Mouse (Mus musculus) heart, adult 9 months (tissue): ENCODE results near the gene Fam136a.
"Not testable (repeated sequence)": the region's sequence is repeated elsewhere in the genome, so short reads cannot be mapped to it uniquely, and the experiment has no call there.

Source experiments
- DNase-seq, 2 experiments: peaks; one replicate each; pipeline ENCODE4 v3.0.0; 2022; ENCODE audit warnings: low spot score in 2 of 2

Gene Fam136a

GRCm38 (mm10) chr6:86365371-86366124 lies at the start of gene Fam136a:
Gene Fam136a, plus strand, starts transcription at chr6:86365646.
- DNase-seq: peak; percentile 89 to 92

DNA sequence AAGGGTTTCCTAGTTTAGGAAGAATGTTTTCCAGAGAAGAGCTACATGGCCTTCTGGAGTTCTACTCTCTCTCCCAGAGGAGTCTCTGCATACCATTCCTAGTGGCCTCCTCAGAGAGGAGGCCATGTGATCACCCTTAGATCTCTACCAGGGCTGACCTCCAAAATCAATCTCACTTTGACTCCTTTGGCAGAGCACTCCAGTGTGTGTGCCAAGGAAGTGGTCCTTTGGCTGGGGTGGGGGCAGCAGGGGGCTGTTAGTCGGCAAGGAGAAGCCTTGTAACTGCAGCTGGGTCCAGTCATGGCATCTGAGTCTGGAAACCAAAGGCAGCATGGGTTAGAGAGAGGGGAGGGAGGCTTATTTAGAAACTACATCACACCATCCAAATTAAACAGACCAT lies 48.4 kb upstream of the Fam136a start:
- no peak for DNase-seq

- no peak for DNase-seq
Observed at GRCm38 (mm10) chr6:86318855-86319254, 46.6 kb upstream of the Fam136a start.

DNA sequence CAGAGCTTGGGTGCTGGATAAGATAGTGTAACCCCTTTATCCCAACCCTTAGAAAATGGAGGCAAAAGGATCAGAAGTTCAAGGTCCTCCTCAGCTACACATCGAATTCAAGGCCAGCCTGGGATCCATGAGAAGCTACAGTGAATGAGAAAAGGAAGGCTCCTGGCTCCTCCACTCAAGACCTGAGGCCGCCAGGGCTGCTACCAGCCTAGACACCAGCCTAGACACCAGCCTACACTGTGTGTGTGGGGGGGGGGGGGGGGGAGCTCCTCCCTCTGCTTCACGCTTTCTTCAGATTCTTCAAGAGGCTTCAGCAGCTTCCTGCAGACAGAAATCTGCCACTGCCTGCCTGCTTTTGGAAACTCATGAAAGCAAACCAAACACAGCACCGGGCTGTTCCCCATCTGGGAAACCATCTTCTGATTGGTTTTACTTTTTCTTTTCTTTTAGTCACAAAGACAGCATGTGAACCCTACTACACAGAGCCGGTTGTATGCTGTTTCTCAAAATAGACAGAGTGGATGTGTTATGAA lies 43.3 kb upstream of the Fam136a start:
- no peak for DNase-seq

DNA sequence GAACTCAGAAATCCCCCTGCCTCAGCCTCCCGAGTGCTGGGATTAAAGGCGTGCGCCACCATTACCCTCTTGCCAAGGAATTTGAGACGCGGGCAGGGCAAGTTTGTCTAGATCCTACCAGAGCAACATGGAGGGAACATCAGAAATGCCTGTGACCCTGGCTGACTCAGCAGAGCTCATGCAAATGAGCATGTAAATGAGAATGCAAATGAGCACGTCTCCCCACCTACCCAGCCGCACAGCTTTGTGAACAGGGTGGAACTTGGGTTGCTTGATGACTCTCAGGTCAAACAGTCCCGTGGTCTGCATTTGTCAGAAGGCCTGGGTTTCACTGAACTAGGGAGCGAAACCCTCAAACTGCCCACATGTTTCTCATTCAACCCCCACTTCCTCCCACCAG lies 42.5 kb upstream of the Fam136a start:
- no peak for DNase-seq

GRCm38 (mm10) chr6:86324400-86324799 lies 41.0 kb upstream of the Fam136a start:
- no peak for DNase-seq

DNA sequence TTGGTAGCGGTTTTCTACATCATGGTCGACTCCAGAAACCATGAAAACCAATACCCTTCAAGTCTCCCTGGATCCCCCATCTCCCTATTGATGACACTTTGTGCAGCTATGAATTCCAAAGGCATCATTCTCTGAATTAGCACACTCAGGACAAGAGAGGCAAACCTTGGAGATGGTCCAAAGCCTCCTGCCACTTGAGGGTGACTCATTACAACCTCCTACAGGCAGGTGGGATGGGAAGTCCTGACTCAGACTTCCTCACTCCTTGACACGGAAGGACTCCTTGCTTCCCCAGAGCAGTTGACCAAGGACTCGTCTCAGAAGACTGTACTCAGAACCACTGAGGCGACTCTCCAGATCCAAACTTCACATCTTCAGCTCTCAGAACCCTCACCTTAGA lies 39.8 kb upstream of the Fam136a start:
- no peak for DNase-seq

- no peak for DNase-seq
Observed at GRCm38 (mm10) chr6:86326866-86327265, 38.6 kb upstream of the Fam136a start.

DNA sequence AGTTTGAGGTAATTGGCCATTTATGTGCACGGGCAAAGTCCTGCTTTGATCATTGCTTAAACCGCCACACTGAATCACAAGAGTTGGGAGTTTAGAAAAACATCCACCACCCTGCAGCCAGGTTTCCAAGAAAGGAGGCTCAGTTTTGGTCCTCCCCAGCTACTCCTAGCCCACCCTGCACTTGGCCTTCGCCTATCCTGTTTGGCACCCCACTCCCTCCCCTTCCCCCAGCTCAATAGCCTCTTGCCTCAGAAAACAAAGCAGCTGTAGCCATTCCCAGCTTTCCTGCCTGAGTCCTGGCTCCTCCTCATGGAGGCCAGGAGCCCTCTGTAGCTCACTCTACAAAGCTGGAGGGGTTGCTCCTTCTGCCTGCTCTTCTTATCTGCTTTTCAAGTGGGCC lies 37.1 kb upstream of the Fam136a start:
- DNase-seq: no peak

DNA sequence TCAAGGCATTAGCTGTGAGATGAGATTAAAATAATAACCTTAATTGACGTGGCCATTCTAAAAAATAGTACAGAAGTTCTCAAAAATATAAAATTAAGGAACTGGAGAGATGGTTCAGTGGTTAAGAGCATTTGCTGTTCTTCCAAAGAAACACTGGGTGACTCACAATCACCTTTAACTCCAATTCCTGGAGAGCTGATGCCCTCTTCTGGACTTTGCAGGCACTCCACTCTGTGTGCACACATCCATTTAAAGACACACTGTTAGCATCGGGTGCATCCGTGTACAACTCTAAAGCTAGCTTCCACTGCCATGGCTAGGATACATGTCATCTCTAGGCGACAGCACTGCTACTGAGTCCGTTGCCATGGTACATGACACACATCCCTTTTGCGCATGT lies 35.5 kb upstream of the Fam136a start:
- no peak for DNase-seq

DNA sequence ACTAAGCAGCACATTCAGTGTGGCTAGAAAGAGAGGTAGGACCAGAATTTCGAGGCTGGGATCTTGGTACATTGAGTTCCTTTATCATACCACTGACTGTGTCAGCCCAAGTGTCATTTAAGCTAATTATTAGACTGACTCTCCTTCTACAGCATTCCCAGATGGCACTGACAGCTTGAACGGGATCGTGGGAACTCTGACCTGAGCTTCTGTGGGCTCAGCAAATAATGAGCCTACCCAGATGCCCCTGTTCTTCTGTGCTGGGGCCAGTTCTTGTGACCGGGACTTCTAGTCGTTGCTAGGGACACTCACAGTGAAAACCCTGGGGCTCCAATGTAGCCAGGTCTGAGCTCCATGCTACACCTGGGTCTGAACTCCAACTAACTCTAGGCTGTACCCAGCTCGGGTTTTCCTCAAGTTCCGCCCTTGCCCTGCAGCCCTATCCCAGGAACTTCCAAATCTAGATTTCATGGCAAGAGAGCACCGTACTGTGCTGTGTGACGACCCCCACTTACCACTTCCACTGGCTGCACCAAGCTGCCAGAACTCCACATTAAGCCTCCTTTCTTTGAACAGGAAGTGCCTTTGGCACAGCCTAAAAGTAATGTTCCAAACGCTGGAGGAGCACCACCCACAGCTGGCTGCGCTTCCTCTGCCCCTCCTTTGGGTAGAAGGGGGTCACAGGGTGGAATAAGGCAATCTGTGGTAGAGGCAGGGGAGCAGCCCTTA lies 30.2 kb upstream of the Fam136a start:
- no peak for DNase-seq

DNA sequence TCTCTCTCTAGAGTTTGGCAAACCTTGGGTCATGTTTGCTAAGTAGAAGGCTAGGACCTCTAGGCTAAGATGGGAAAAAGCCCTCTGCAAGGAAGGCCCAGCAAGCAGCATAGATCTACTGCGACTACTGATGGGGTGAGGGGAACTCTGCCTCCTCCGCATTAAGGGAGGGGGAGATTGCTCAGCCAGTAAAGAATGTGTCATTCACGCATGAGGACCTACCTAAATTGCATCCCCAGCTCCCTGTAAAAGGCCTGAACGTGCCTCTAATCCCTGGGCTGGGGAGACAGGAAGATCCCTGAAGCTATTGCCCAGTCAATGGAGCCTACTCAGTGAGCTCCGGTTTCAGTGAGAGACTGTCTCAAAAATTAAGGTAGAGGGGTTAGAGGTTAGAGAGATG lies 29.6 kb upstream of the Fam136a start:
- DNase-seq: no peak

DNA sequence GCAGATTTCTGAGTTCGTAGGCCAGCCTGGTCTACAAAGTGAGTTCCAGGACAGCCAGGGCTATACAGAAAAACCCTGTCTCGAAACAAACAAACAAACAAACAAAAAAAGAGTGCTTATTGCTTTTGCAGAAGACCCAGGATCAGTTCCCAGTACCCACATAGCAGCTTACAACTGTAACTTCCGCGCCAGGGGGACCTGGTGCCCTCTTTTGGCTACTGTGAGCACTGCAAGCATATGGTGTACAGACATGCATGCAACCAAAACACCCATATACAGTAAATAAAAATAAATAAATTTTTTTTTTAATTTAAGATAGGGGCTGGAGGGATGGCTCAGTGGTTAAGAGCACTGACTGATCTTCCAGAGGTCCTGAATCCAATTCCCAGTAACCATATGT lies 29.1 kb upstream of the Fam136a start:
- DNase-seq: not testable (repeated sequence)

DNA sequence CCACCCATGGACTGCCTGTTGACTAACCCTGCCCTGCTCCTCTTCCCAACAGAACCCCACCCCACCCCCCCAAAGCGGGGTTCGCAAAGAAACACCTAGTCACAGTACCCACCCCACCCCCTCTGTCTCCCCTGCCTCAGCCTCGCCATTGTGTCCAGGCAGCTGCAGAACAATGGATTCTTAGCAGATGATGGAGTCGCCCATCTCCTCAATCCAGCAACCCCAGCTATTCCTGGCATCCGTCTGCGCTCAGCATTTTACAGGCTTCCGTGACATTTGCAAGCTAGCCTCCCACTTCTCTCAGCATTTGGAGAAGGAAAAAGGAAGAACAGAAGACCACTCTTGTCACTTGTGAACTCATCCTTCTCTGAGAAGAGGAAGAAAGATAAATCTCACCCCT lies 21.8 kb upstream of the Fam136a start:
- no peak for DNase-seq

GRCm38 (mm10) chr6:86346063-86346462 lies 19.4 kb upstream of the Fam136a start:
- no peak for DNase-seq

GRCm38 (mm10) chr6:86349257-86349656 lies 16.2 kb upstream of the Fam136a start:
- DNase-seq: no peak

DNA sequence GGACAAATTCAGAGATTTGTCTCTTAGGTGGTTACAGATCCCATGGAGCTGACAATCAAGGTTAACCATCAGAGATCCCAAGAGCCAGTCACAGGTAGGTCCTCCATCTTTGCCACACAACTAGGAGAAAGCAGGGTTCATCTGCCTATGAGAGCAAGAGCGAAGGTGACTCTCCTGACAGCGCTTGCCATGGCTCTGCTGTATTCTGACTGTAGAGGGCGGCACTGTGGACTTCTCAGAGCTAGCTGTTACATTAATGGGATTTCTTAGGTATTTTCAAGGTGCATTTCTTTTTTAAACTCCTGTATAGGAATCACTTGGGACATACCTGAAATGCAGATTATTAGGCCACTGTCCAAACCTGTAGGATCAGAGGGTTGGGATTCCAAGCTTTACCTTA lies 10.5 kb upstream of the Fam136a start:
- no peak for DNase-seq

DNA sequence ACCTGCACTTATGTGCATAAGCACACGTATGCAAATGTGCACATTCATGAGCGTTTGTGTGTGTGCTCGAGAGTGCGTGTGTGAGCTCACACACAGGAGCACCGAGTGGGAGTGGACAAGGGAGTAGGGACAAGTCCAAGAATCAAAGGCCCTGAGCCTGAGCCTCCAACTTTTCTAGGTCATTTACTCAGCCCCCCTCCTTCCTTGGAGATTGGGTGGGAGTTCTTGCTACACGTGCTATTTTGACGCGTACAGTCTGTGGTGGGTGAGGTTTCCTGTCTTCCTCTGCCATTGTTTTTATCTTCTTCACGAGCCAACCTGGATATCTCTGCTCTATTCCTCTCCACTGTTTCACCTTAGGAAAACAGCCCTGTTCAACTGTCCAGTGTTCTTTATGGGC lies 8.5 kb upstream of the Fam136a start:
- DNase-seq: no peak

- DNase-seq: no peak
Observed at GRCm38 (mm10) chr6:86360691-86361090, 4.8 kb upstream of the Fam136a start.

GRCm38 (mm10) chr6:86361373-86361772 lies 4.1 kb upstream of the Fam136a start:
- no peak for DNase-seq

- DNase-seq: peak; percentile 49 to 63
Observed at GRCm38 (mm10) chr6:86364442-86365141, 854 bp upstream of the Fam136a start.

DNA sequence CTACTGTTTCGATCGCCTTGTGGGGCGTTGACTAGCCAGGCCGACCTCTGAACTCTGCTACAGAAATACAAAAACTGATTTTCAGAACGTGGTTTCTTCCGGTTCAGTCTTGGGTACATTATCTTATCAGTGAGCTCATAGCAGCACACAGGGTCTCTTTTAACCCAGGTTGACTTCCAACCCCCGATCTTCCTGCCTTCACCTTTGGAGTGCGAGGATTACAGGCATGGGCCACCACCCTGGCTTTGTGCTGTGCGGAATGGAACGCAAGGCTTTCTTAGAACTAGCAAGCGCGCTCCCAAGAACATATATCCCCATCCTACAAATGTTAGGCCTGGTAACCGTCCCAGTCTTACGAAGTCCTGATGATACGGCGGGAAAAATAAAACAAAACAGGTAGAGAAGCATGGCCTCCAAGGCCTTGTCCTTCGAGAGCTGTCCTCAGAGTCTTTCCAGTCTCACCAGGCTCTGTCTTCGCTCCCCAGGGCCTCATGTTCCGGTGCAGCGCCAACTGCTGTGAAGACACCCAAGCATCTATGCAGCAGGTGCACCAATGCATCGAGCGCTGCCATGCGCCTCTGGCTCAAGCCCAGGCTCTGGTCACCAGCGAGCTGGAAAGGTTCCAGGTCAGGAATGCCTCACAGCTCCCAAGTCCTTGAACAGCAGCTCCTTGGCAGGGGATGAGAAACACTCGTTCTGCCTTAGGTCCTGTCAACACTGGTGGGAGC lies 843 bp downstream of the Fam136a start:
- peak; percentile 19 to 43 for DNase-seq
